27 mouse cellular contexts compared by ENCODE assay signal in genomic region chr8:78306604-78307003, GRCm38 (mm10).
A peak's percentile ranks its signal among the peaks of the same experiment; 100 is the strongest.
DNase-seq lines count a peak whose midpoint lies in the region; ATAC-seq and TF ChIP-seq lines count a peak whose summit lies in the region.
"Had no signal": no experiment of that assay in that cellular context is flagged by ENCODE, and none has a peak within 500 bp of the region (broad histone marks: within the 10 kb centered on the region; RNA-seq: fewer than 3 reads in every experiment).

No protein-coding gene starts in this region.

- no peaks in the 10 kb centered on the region for H3K36me3 ChIP-seq in forebrain, embryonic 14.5 days (ENCODE audit: control insufficient read depth, insufficient read depth, low read length)
- H3K36me3 ChIP-seq in forebrain, embryonic 12.5 days (replicated peaks), result no peaks in the 10 kb centered on the region
- H3K36me3 ChIP-seq in midbrain, postnatal 0 days (ENCODE audit: insufficient read depth, low read length), result no peaks in the 10 kb centered on the region
- no peaks in the 10 kb centered on the region for H3K36me3 ChIP-seq in midbrain, embryonic 10.5 days
- H3K36me3 ChIP-seq in forebrain, postnatal 0 days (ENCODE audit: insufficient read depth), result no peaks in the 10 kb centered on the region
- H3K36me3 ChIP-seq: heart, embryonic 10.5 days; heart, embryonic 15.5 days; midbrain, embryonic 15.5 days; neural tube, embryonic 12.5 days had no signal

- no peak overlapping the region for H3K4me3 ChIP-seq in forebrain, embryonic 14.5 days (ENCODE audit: low read depth, low read length)
- no peak overlapping the region for H3K4me3 ChIP-seq in forebrain, embryonic 12.5 days (replicated peaks)
- no peak overlapping the region for H3K4me3 ChIP-seq in midbrain, postnatal 0 days (ENCODE audit: low read depth, low read length)
- no peak overlapping the region for H3K4me3 ChIP-seq in midbrain, embryonic 10.5 days
- no peak overlapping the region for H3K4me3 ChIP-seq in forebrain, postnatal 0 days (ENCODE audit: low read depth, low read length)
- H3K4me3 ChIP-seq: heart, embryonic 10.5 days; heart, embryonic 15.5 days; midbrain, embryonic 15.5 days; myocyte; neural tube, embryonic 12.5 days had no signal

- ATAC-seq in forebrain, embryonic 14.5 days, result peak; percentile 23; the same call in 1 of the 2 replicates
- no peak for ATAC-seq in forebrain, embryonic 12.5 days (ENCODE audit: low FRiP score)
- 0 out of 2 replicates have a peak, but pooled peaks have one; percentile 15 for ATAC-seq in midbrain, postnatal 0 days (ENCODE audit: low FRiP score)
- peak; percentile 70 for ATAC-seq in forebrain, postnatal 0 days
- ATAC-seq: activated CD4-positive, CD25-positive, alpha-beta regulatory T cell, adult 4 months; midbrain, embryonic 15.5 days had no signal

- H3K9ac ChIP-seq in forebrain, embryonic 14.5 days (ENCODE audit: low read length), result no peak overlapping the region
- H3K9ac ChIP-seq in forebrain, embryonic 12.5 days, result no peak overlapping the region
- H3K9ac ChIP-seq in midbrain, postnatal 0 days (replicated peaks; ENCODE audit: low read length, poor library complexity, severe bottlenecking), result no peak overlapping the region
- H3K9ac ChIP-seq in forebrain, postnatal 0 days, result no peak overlapping the region
- H3K9ac ChIP-seq: heart, embryonic 15.5 days; liver, embryonic 14.5 days; midbrain, embryonic 15.5 days; neural tube, embryonic 12.5 days had no signal

- no peaks in the 10 kb centered on the region for H3K9me3 ChIP-seq in forebrain, embryonic 14.5 days (replicated peaks; ENCODE audit: control insufficient read depth, low read length)
- no peaks in the 10 kb centered on the region for H3K9me3 ChIP-seq in forebrain, embryonic 12.5 days
- H3K9me3 ChIP-seq in midbrain, postnatal 0 days (ENCODE audit: low read length), result no peaks in the 10 kb centered on the region
- no peaks in the 10 kb centered on the region for H3K9me3 ChIP-seq in midbrain, embryonic 10.5 days (replicated peaks)
- H3K9me3 ChIP-seq in forebrain, postnatal 0 days (ENCODE audit: low read length), result peaks cover under 1% of the 10 kb centered on the region; the same call in 1 of the 2 replicates
- H3K9me3 ChIP-seq: heart, embryonic 10.5 days; heart, embryonic 15.5 days; midbrain, embryonic 15.5 days had no signal

- DNase-seq in forebrain, embryonic 14.5 days (ENCODE audit: low spot score), result peak; percentile 59
- peak; percentile 27 for DNase-seq in midbrain, postnatal 0 days (ENCODE audit: low spot score)
- DNase-seq in midbrain, embryonic 10.5 days (ENCODE audit: low spot score), result no peak
- peak; percentile 35 for DNase-seq in forebrain, postnatal 0 days
- DNase-seq in gastrocnemius, adult 18-20 months (ENCODE audit: low spot score), result no peak
- DNase-seq: adrenal gland, adult 8-10 months; B cell, adult 2 months; cerebellum, adult 2 months; cerebellum, postnatal 36 days; gastrocnemius, postnatal 10 days; kidney, adult 8-10 months; layer of hippocampus, postnatal 36 days; liver; lung, adult 2 months; lung, postnatal 10 days; thymus, adult 2 months; thymus, postnatal 36 days had no signal

- no peak for TF ChIP-seq CTCF in midbrain, postnatal 0 days (IDR thresholded peaks at IDR 0.05)
- no peak for TF ChIP-seq CTCF in forebrain, postnatal 0 days (IDR thresholded peaks at IDR 0.05; ENCODE audit: low read depth)

- H3K27ac ChIP-seq in forebrain, embryonic 14.5 days (ENCODE audit: low read depth, low read length), result no peak overlapping the region
- no peak overlapping the region for H3K27ac ChIP-seq in forebrain, embryonic 12.5 days
- no peak overlapping the region for H3K27ac ChIP-seq in midbrain, postnatal 0 days (ENCODE audit: low read depth, low read length)
- no peak overlapping the region for H3K27ac ChIP-seq in midbrain, embryonic 10.5 days (replicated peaks)
- no peak overlapping the region for H3K27ac ChIP-seq in forebrain, postnatal 0 days (ENCODE audit: low read depth, low read length)
- H3K27ac ChIP-seq: heart, embryonic 10.5 days; heart, embryonic 15.5 days; kidney, postnatal 0 days; liver, embryonic 14.5 days; macrophage; midbrain, embryonic 15.5 days; neural tube, embryonic 12.5 days had no signal

- H3K27me3 ChIP-seq in forebrain, embryonic 14.5 days (replicated peaks; ENCODE audit: control insufficient read depth, insufficient read depth, low read length), result no peaks in the 10 kb centered on the region
- 0 out of 2 replicates have a peak, but pooled peaks cover 3% of the 10 kb centered on the region for H3K27me3 ChIP-seq in forebrain, embryonic 12.5 days
- peaks cover 4% of the 10 kb centered on the region; the same call in 1 of the 2 replicates for H3K27me3 ChIP-seq in midbrain, postnatal 0 days (ENCODE audit: insufficient read depth, low read length)
- H3K27me3 ChIP-seq in midbrain, embryonic 10.5 days (ENCODE audit: low read depth, poor library complexity, severe bottlenecking), result no peaks in the 10 kb centered on the region
- no peaks in the 10 kb centered on the region for H3K27me3 ChIP-seq in forebrain, postnatal 0 days (ENCODE audit: insufficient read depth, low read length)
- H3K27me3 ChIP-seq: heart, embryonic 15.5 days; midbrain, embryonic 15.5 days; neural tube, embryonic 12.5 days had no signal

- no peaks in the 10 kb centered on the region for H3K4me1 ChIP-seq in forebrain, embryonic 14.5 days (ENCODE audit: control insufficient read depth, insufficient read depth, low read length)
- H3K4me1 ChIP-seq in forebrain, embryonic 12.5 days, result peaks cover 9% of the 10 kb centered on the region
- H3K4me1 ChIP-seq in midbrain, postnatal 0 days (ENCODE audit: insufficient read depth, low read length), result no peaks in the 10 kb centered on the region
- peaks cover 34% of the 10 kb centered on the region for H3K4me1 ChIP-seq in midbrain, embryonic 10.5 days
- no peaks in the 10 kb centered on the region for H3K4me1 ChIP-seq in forebrain, postnatal 0 days (ENCODE audit: insufficient read depth)
- H3K4me1 ChIP-seq: heart, embryonic 15.5 days; neural tube, embryonic 12.5 days had no signal

- no peak overlapping the region for H3K4me2 ChIP-seq in forebrain, embryonic 14.5 days (ENCODE audit: low read length)
- H3K4me2 ChIP-seq in forebrain, embryonic 12.5 days, result no peak overlapping the region
- H3K4me2 ChIP-seq in midbrain, postnatal 0 days (ENCODE audit: low read depth, low read length, poor library complexity, severe bottlenecking), result no peak overlapping the region
- H3K4me2 ChIP-seq in forebrain, postnatal 0 days (ENCODE audit: low read depth), result no peak overlapping the region
- H3K4me2 ChIP-seq: heart, embryonic 15.5 days; midbrain, embryonic 15.5 days; neural tube, embryonic 12.5 days had no signal

- 64% methylated on average over 10 of the region's 10 CpGs for WGBS in forebrain, embryonic 14.5 days
- 63% methylated on average over 10 of the region's 10 CpGs for WGBS in forebrain, embryonic 12.5 days
- 45% methylated on average over 10 of the region's 10 CpGs for WGBS in midbrain, postnatal 0 days
- WGBS in midbrain, embryonic 10.5 days, result 68% methylated on average over 10 of the region's 10 CpGs
- WGBS in forebrain, postnatal 0 days, result 43% methylated on average over 10 of the region's 10 CpGs

Comparison
In these comparisons a context has a peak if more than half of its experiments do, and no peak if none do; other contexts are left out.
1. DNase-seq: peak in forebrain, embryonic 14.5 days (single experiment), midbrain, postnatal 0 days (single experiment) and forebrain, postnatal 0 days (single experiment); none in midbrain, embryonic 10.5 days (single experiment) and gastrocnemius, adult 18-20 months (single experiment).